Mouse (Mus musculus): Measurements from ENCODE around the gene Sec14l3. TPM values are rescaled to one million over a fixed set of nuclear protein-coding genes. Genes with fewer than 3 reads are reported as not detected.

Sec14l3 gene
- polyA plus RNA-seq, 1 experiment from 2014 or later: 0.64 TPM

DNA sequence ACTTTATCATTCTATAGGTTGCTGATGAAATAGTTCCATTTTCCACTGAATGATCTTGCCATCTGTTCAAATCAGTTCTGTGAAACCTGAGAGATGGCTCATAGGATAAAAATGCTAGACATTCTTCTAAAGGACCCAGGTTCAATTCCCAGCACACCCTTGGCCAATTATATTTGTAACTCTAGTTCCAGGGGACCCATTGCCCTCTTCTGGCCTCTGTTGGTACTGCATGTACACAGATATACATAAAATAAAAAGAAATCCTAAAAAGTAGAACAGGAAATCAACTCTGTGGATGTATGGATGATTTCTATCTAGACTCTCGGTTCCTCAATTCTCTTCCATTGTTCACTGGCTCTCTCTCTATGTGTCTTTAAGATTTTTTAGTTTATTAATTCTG lies 62.4 kb downstream of the Sec14l3 start:
- peak; percentile 8 for DNase-seq (ENCODE audit: low spot score)

Other genes with a start within 250 kb of the Sec14l3 start
- 0.10 and 0.28 TPM in 2 replicates for gene Osbp2, start 200.9 kb upstream of the Sec14l3 start, polyA plus RNA-seq (2015; fragmentation: Nextera tagmentation; extraction: Ambion mirVana)
- 0.06 and 0.08 TPM in 2 replicates for gene 4921536K21Rik, start 169.7 kb upstream of the Sec14l3 start, polyA plus RNA-seq (2015; fragmentation: Nextera tagmentation; extraction: Ambion mirVana)
- gene Dusp18, start 169.6 kb upstream of the Sec14l3 start, polyA plus RNA-seq (2015; fragmentation: Nextera tagmentation; extraction: Ambion mirVana): 0.62 and 0.71 TPM in 2 replicates
- 0.87 and 0.99 TPM in 2 replicates for gene Slc35e4, start 150.2 kb upstream of the Sec14l3 start, polyA plus RNA-seq (2015; fragmentation: Nextera tagmentation; extraction: Ambion mirVana)
- 25.5 and 27.1 TPM in 2 replicates for gene Tcn2, start 132.7 kb upstream of the Sec14l3 start, polyA plus RNA-seq (2015; fragmentation: Nextera tagmentation; extraction: Ambion mirVana)
- gene Pes1, start 100.9 kb upstream of the Sec14l3 start, polyA plus RNA-seq (2015; fragmentation: Nextera tagmentation; extraction: Ambion mirVana): 54.9 and 66.4 TPM in 2 replicates
- 0.10 TPM in 1 of 2 replicates, not detected in the other for gene 4930556J24Rik, start 88.1 kb upstream of the Sec14l3 start, polyA plus RNA-seq (2015; fragmentation: Nextera tagmentation; extraction: Ambion mirVana)
- gene Gal3st1, start 81.2 kb upstream of the Sec14l3 start, polyA plus RNA-seq (2015; fragmentation: Nextera tagmentation; extraction: Ambion mirVana): 0.17 and 0.39 TPM in 2 replicates
- 0.08 and 0.27 TPM in 2 replicates for gene Sec14l4, start 33.4 kb upstream of the Sec14l3 start, polyA plus RNA-seq (2015; fragmentation: Nextera tagmentation; extraction: Ambion mirVana)
- gene Mtfp1, start 30.6 kb downstream of the Sec14l3 start, polyA plus RNA-seq (2015; fragmentation: Nextera tagmentation; extraction: Ambion mirVana): 4.1 and 5.3 TPM in 2 replicates
- gene Sec14l2, start 58.6 kb downstream of the Sec14l3 start, polyA plus RNA-seq (2015; fragmentation: Nextera tagmentation; extraction: Ambion mirVana): 0.30 and 0.54 TPM in 2 replicates
- gene Rnf215, start 70.4 kb downstream of the Sec14l3 start, polyA plus RNA-seq (2015; fragmentation: Nextera tagmentation; extraction: Ambion mirVana): 18.9 and 19.6 TPM in 2 replicates
- 2.0 and 2.2 TPM in 2 replicates for gene Ccdc157, start 95.5 kb downstream of the Sec14l3 start, polyA plus RNA-seq (2015; fragmentation: Nextera tagmentation; extraction: Ambion mirVana)
- 35.4 and 42.0 TPM in 2 replicates for gene Sf3a1, start 95.5 kb downstream of the Sec14l3 start, polyA plus RNA-seq (2015; fragmentation: Nextera tagmentation; extraction: Ambion mirVana)
- 50.1 and 58.2 TPM in 2 replicates for gene Tbc1d10a, start 121.9 kb downstream of the Sec14l3 start, polyA plus RNA-seq (2015; fragmentation: Nextera tagmentation; extraction: Ambion mirVana)
- gene Castor1, start 153.4 kb downstream of the Sec14l3 start, polyA plus RNA-seq (2015; fragmentation: Nextera tagmentation; extraction: Ambion mirVana): 37.9 and 45.8 TPM in 2 replicates
- 2.1 and 2.6 TPM in 2 replicates for gene Osm, start 171.6 kb downstream of the Sec14l3 start, polyA plus RNA-seq (2015; fragmentation: Nextera tagmentation; extraction: Ambion mirVana)
- gene Lif, start 192.7 kb downstream of the Sec14l3 start, polyA plus RNA-seq (2015; fragmentation: Nextera tagmentation; extraction: Ambion mirVana): 0.49 and 0.65 TPM in 2 replicates